Mouse (Mus musculus) spleen, postnatal 36 days (tissue): Measurements from ENCODE around the gene Gm1140.
"Not testable (repeated sequence)": the region's sequence is repeated elsewhere in the genome, so short reads cannot be mapped to it uniquely, and the experiment has no call there.

ENCODE experiments used
- DNase-seq, 2 experiments: peaks; one replicate each; pipeline ENCODE4 v3.0.0; 2022; ENCODE audit warnings: low spot score in 2 of 2, mixed read lengths in 1 of 2

Gene Gm1140

GRCm38 (mm10) chrX:67693462-67693861, at the start of gene Gm1140:
Gene Gm1140 (minus strand): TSS chrX:67693562.
- DNase-seq = not testable (repeated sequence)

- DNase-seq = not testable (repeated sequence)
These were observed 2.0 kb upstream of the Gm1140 start, which contains the start of gene Gm14692 for GRCm38 (mm10) chrX:67695398-67695797. Gene Gm14692 (plus strand): TSS chrX:67695698.
